Mouse (Mus musculus) right cerebral cortex, adult 2 months (tissue): ENCODE measurements at regions not wholly inside any gene's neighbourhood (a gene's known extent, or its start where the extent isn't known, plus 50 kb on each side); places are given as distances from the start of the nearest gene placed in this dataset.

Experiments used
- DNase-seq, 2 experiments: peaks; one replicate each; pipeline ENCODE4 v3.0.0; 2021 to 2022; ENCODE audit warnings: low spot score in 2 of 2

- DNase-seq: no peak
Observed at GRCm38 (mm10) chr14:107978141-107978540, 935.8 kb downstream of the Slitrk1 start.

GRCm38 (mm10) chr14:107952076-107952475 is 961.9 kb downstream of the Slitrk1 start:
- no peak for DNase-seq

- DNase-seq: no peak
Observed at GRCm38 (mm10) chr14:107903717-107904116, 1010.2 kb downstream of the Slitrk1 start.

- no peak for DNase-seq
Observed at GRCm38 (mm10) chr14:107901823-107902222, 1012.1 kb downstream of the Slitrk1 start.

- no peak for DNase-seq
Observed at GRCm38 (mm10) chr14:107860895-107861294, 1053.1 kb downstream of the Slitrk1 start.

GRCm38 (mm10) chr14:107849688-107850087 is 1064.3 kb downstream of the Slitrk1 start:
- DNase-seq: no peak

GRCm38 (mm10) chr14:107845289-107846215 is 1068.4 kb downstream of the Slitrk1 start:
- no peak for DNase-seq

- DNase-seq: no peak
Observed at GRCm38 (mm10) chr14:107844533-107844932, 1069.4 kb downstream of the Slitrk1 start.

- DNase-seq: no peak
Observed at GRCm38 (mm10) chr14:107832976-107833375, 1081.0 kb downstream of the Slitrk1 start.

GRCm38 (mm10) chr14:107785242-107785641 is 1128.7 kb downstream of the Slitrk1 start:
- no peak for DNase-seq
